In the genomic region with DNA sequence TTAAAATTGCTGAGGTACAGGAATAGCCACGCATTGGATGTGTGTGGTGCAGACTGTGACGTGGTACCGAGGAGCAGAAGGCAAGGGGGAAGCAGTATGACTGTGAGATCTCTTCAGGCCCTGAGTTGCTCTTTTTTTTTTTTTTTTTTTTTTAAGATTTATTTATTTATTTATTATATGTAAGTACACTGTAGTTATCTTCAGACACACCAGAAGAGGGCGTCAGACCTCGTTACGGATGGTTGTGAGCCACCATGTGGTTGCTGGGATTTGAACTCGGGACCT, we compare ENCODE assay signal across 1 mouse cellular context.
TF ChIP-seq lines count a peak whose summit lies in the region.

No protein-coding gene starts in this region.

TF ChIP-seq in MEL, 35 proteins besides CTCF, POLR2A, EP300 and RAD21:
- TF ChIP-seq ZNF384 (IDR thresholded peaks at IDR 0.05; ENCODE audit: low read depth, low read length): peak; percentile 57; the same call in 1 of the 2 replicates
